Mouse (Mus musculus) thymus, adult 2 months (tissue): Measurements from ENCODE around the gene Tcf12. TPM values are rescaled to one million over a fixed set of nuclear protein-coding genes. Genes with fewer than 3 reads are reported as not detected.

Experiments
- DNase-seq: peaks from one replicate; pipeline ENCODE4 v3.0.0; 2021
- H3K27ac ChIP-seq: fragments of 200-500 bp; 2 replicates; pipeline ENCODE4 v1.5.1; 2012; ENCODE audit warnings: low read length, control low read depth; ENCODE audit not compliant: control insufficient read depth, insufficient read depth
- H3K27me3 ChIP-seq: fragments of 200-500 bp; 2 replicates; pipeline ENCODE4 v1.6.1; 2012; ENCODE audit warnings: mild to moderate bottlenecking, low read length, moderate library complexity, mixed read lengths; ENCODE audit not compliant: control insufficient read depth, insufficient read depth
- H3K36me3 ChIP-seq: fragments of 200-500 bp; 2 replicates; pipeline ENCODE4 v1.6.1; 2012; ENCODE audit warnings: mild to moderate bottlenecking, low read length, moderate library complexity; ENCODE audit not compliant: control insufficient read depth, insufficient read depth
- H3K4me1 ChIP-seq: fragments of 200-500 bp; replicated peaks from 2 replicates; pipeline ENCODE4 v1.6.1; 2012; ENCODE audit warnings: low read length; ENCODE audit not compliant: control insufficient read depth, insufficient read depth
- H3K4me3 ChIP-seq: fragments of 200-500 bp; 2 replicates; pipeline ENCODE4 v1.5.1; 2012; ENCODE audit warnings: mild to moderate bottlenecking, low read length, control low read depth, moderate library complexity; ENCODE audit not compliant: control insufficient read depth, insufficient read depth
- CTCF ChIP-seq: fragments of 200-500 bp; IDR thresholded peaks from 2 replicates; pipeline ENCODE4 v1.5.1; 2012; ENCODE audit warnings: mild to moderate bottlenecking, control low read depth, low read length, moderate library complexity, borderline replicate concordance; ENCODE audit not compliant: control insufficient read depth, poor library complexity, insufficient read depth; ENCODE audit errors: extremely low read depth
- POLR2A ChIP-seq: fragments of 200-500 bp; IDR thresholded peaks from 2 replicates; pipeline ENCODE4 v1.6.1; 2012; ENCODE audit warnings: mild to moderate bottlenecking, low read length, control low read depth, moderate library complexity; ENCODE audit not compliant: control insufficient read depth, poor library complexity, insufficient read depth; ENCODE audit errors: extremely low read depth
- WGBS: fragments of 180-500 bp; shearing (Covaris S2); methylation state at CpG from one replicate; pipeline ENCODE4 v1.1.7; 2018; 5-methylcytosine and 5-hydroxymethylcytosine counted together
- polyA plus RNA-seq: library from polyadenylated mRNA; depleted of rRNA; stranded (reverse); fragments of >200 nt; gene quantifications from 2 replicates; pipeline ENCODE4 v1.2.3, GENCODE M21; 2012

The Tcf12 gene
- polyA plus RNA-seq, 1 experiment, result 416 TPM

DNA sequence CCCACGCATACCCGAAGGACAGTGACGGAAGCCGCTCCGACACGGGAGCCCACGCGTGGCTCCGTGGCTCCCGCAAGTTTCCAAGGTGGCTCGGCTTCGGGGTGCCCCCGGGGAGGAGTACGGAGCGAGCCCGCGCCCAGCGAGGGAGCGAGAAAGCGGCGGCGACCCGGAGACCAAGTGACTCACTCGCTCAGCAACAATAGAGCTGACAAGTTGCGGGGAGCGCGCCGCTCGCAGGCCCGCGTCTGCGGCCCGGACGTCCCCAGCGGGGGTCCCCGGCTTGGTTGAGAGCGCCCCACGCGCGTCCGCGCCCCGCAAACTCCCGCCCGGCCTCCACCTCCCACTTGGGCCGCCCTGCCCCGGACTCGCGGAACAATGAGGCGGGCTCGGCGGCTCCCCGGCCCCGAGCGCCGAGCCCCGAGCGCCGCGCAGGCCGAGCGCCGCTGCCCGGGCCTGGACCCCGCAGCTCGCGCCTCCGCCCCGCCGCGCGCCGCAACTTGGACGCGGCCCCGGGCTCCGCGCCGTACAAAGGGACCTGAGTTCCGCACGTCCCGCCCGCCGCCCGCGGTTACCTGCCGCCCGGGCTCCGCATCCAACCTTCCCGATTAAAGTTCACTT lies 558 bp downstream of the Tcf12 start:
- H3K27me3 ChIP-seq, result no peaks in the 10 kb centered on the region

DNA sequence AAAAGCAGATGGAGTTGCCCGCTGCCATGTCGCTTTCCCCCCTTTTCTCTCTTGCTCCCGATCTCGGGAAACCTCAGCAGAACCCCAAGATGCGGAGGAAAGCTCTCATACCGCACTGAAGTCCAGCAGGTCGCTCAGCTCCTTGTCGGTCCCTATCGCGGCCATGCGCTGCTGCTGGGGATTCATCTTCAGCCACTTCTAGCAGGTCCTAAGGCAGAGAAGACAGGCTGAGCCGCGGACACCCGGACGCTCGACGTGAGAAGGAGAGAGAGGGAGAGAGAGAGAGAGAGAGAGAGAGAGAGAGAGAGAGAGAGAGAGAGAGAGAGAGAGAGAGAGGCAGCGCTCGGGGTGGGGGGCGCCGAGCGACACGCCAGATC lies 1.1 kb downstream of the Tcf12 start:
- peak; percentile 47 for DNase-seq
- WGBS, result under 1% methylated on average over 20 of the region's 23 CpGs
- H3K4me3 ChIP-seq, result peak overlapping the region; percentile 97
- peak overlapping the region; percentile 73 for H3K27ac ChIP-seq
- peaks cover 7% of the 10 kb centered on the region; the same call in 1 of the 2 replicates for H3K36me3 ChIP-seq
- TF ChIP-seq CTCF, result no peak
- no peak for TF ChIP-seq POLR2A
- H3K27me3 ChIP-seq, result no peaks in the 10 kb centered on the region
- peaks cover 4% of the 10 kb centered on the region; the same call in 1 of the 2 replicates for H3K4me1 ChIP-seq

More for the DNA sequence above, 558 bp downstream of the Tcf12 start:
- peak; percentile 57 for DNase-seq
- peak overlapping the region; percentile 97 for H3K4me3 ChIP-seq
- H3K27ac ChIP-seq, result peak overlapping the region; percentile 73
- WGBS, result 1% methylated on average over 90 of the region's 90 CpGs
- peaks cover 4% of the 10 kb centered on the region; the same call in 1 of the 2 replicates for H3K4me1 ChIP-seq
- H3K36me3 ChIP-seq, result peaks cover 7% of the 10 kb centered on the region; the same call in 1 of the 2 replicates
- no peak for TF ChIP-seq POLR2A

DNA sequence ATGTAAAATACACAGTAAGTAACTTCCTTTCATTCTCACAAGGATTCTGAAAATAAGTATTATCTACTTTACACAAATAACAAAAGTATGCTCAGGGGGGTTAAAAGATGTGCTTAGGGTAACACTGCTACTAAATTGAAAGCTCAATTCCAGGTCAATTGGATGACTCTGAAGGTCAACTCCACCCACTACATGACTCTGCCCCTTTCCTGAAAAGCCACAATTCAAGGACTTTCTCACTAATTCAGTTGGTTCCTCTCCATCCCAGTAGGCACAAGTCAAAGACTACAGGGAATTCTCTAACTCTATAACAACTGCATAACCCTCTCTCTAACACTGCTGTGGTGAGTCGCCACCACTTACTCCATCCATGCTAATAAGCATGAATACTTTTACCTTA lies 8.2 kb downstream of the Tcf12 start:
- 96% methylated on average over 1 of the region's 1 CpGs for WGBS

DNA sequence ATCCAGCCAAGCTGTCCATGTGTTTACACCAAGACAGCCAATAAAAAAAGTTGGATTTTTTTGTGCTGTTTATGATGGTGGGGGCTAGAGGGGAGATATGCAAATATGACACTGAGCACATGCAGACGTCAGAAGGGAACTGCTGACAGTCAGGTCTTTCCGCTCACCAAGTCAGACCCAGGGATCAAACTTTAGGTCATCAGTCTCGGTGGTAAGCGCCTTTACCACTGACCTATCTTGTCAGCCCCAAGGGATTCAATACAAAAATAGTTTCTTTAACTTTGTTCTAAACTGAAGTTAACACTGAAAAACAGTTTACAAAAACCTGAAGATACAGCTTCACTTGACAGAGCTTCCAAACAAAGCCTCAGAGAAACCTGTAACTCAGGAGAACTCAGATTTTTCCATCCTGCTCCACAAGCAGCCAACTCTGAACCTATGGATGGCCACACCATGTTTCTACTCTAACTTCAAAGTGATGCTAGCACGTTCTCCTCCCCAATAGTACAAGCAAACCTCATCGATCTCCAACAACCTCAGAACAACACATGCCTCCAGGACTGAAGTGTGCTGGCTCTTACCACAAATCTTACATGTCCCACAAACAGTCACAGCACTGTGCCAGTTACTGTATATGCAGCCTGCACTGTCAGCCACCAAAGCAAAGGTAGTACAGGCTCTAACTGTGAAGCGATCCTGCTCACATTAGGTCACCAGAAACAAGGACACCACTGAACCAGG lies 11.6 kb downstream of the Tcf12 start:
- peaks cover 16% of the 10 kb centered on the region for H3K4me1 ChIP-seq
- no peaks in the 10 kb centered on the region for H3K27me3 ChIP-seq
- WGBS, result 37% methylated on average over 7 of the region's 7 CpGs
- peaks cover 17% of the 10 kb centered on the region for H3K36me3 ChIP-seq
- peak overlapping the region; percentile 58 for H3K27ac ChIP-seq
- TF ChIP-seq POLR2A (no peak), CTCF (no peak)
- no peak overlapping the region for H3K4me3 ChIP-seq
- peak; percentile 28 for DNase-seq

More for the DNA sequence above, 8.2 kb downstream of the Tcf12 start:
- H3K27ac ChIP-seq, result no peak overlapping the region
- H3K36me3 ChIP-seq, result peaks cover 16% of the 10 kb centered on the region
- no peak for DNase-seq
- H3K4me3 ChIP-seq, result no peak overlapping the region
- no peak for TF ChIP-seq POLR2A
- TF ChIP-seq CTCF, result no peak
- H3K27me3 ChIP-seq, result no peaks in the 10 kb centered on the region
- H3K4me1 ChIP-seq, result peaks cover 13% of the 10 kb centered on the region

DNA sequence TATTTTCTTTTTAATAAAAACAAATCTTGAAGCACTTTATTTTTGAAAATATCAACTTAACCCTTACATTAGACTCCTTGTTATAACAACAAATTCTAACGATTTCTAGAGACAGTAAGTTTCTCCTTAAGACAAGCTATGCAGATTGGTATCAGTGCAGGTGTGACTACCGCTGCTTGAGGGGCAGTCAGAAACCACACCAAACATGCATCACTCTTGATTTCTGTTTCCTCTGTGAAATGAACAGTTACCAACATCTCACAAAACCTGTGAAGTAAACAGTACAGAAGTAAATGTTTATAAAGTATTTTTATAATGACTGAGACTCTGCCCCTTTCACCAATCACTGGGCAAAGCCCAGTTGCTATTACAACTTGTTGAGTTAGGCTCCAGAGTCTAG lies 13.6 kb downstream of the Tcf12 start:
- Histone ChIP-seq H3K4me1 (peaks cover 17% of the 10 kb centered on the region), H3K27ac (no peak overlapping the region; the same call in 1 of the 2 replicates), H3K4me3 (no peak overlapping the region), H3K36me3 (peaks cover 13% of the 10 kb centered on the region), H3K27me3 (no peaks in the 10 kb centered on the region)
- no peak for TF ChIP-seq POLR2A
- TF ChIP-seq CTCF, result no peak
- peak; percentile 49 for DNase-seq
- WGBS, result under 1% methylated on average over 2 of the region's 2 CpGs

DNA sequence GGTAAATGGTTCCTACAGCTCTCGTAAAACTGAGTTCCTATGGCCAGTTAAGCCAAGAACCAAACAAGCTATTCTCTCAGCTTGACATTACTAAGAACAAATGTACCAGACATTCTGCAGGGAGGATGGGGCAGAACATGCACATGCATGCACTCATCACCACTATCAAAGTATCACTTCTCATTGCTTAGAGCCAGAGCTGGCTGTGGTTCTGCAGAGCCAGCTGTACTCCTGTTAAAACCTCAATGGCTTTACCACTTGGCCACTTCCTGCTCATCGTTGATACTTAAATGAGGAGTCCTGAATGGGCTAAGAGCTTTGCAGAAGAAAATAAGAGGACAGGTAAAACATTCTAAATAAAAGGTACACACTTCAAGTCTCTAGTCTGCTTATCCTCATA lies 14.6 kb downstream of the Tcf12 start:
- Histone ChIP-seq H3K27ac (peak overlapping the region; percentile 6; the same call in 1 of the 2 replicates), H3K36me3 (peaks cover 12% of the 10 kb centered on the region), H3K4me1 (peaks cover 18% of the 10 kb centered on the region), H3K27me3 (no peaks in the 10 kb centered on the region), H3K4me3 (no peak overlapping the region)
- WGBS, result 2% methylated on average over 2 of the region's 2 CpGs
- no peak for TF ChIP-seq POLR2A
- no peak for TF ChIP-seq CTCF
- peak; percentile 46 for DNase-seq
